Mouse (Mus musculus): ENCODE results near the gene Ccdc85c.

DNA sequence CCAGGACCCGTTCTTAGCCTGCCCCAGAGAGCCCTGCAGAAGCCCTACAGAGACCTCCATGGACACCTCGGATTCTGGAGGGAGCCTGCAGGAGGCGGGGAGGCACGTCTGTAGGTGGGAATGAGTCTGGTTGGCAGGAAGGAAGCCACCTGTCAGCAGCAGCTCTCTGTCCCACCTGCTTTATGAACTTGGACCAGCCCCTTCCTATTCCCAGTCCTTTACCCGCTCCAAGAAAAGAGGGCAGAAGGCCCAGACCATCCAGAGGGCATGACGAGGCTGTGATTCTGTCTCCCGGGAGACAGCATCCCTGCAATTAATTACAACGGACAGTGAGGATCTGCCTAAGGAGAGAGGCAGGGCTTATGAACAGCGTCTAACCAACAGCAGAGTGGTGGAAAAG is 43.3 kb downstream of the Ccdc85c start:
- TF ChIP-seq POLR2A (IDR thresholded peaks at IDR 0.05; ENCODE audit: insufficient read length, low read depth) (no peak), USF1 (IDR thresholded peaks at IDR 0.05; ENCODE audit: low read depth) (no peak), E2F4 (IDR thresholded peaks at IDR 0.05; ENCODE audit: insufficient read depth) (no peak), POLR2AphosphoS2 (IDR thresholded peaks at IDR 0.05; ENCODE audit: insufficient read length, low read depth) (no peak), CEBPB (IDR thresholded peaks at IDR 0.05; ENCODE audit: insufficient read depth, poor library complexity, severe bottlenecking) (no peak), MYOD1 (IDR thresholded peaks at IDR 0.05; ENCODE audit: control insufficient read depth in 1 of 3, insufficient read length in 2 of 3, low read depth in 2 of 3) (no peak), TCF12 (IDR thresholded peaks at IDR 0.05; ENCODE audit: insufficient read depth, poor library complexity, severe bottlenecking) (no peak), MYOG (IDR thresholded peaks at IDR 0.05; ENCODE audit: control insufficient read depth in 1 of 3, insufficient read depth in 1 of 3, insufficient read length in 2 of 3, low read depth in 2 of 3) (no peak), TCF3 (IDR thresholded peaks at IDR 0.05; ENCODE audit: insufficient read length, low read depth) (no peak), REST (IDR thresholded peaks at IDR 0.05; ENCODE audit: insufficient read depth, insufficient read length) (no peak), SRF (IDR thresholded peaks at IDR 0.05; ENCODE audit: control insufficient read depth, insufficient read length, low read depth) (no peak)

Data from myocyte (in vitro differentiated cells).